Mouse (Mus musculus) erythroblast, adult 5-6 weeks (primary cell): ENCODE measurements around the gene Heatr3. TPM values are rescaled to one million over a fixed set of nuclear protein-coding genes. Genes with fewer than 3 reads are reported as not detected.

Experiments used
- ATAC-seq: replicated peaks from 2 replicates; pipeline ENCODE4 v1.8.0; 2016; ENCODE audit warnings: moderate number of reproducible peaks, mild to moderate bottlenecking, moderate TSS enrichment, inconsistent platforms; ENCODE audit not compliant: poor library complexity, low FRiP score, severe bottlenecking
- total RNA-seq, 2 experiments: library from RNA; stranded (forward) in 1 of 2; stranded (reverse) in 1 of 2; fragments of 150-400 nt in 1 of 2; fragments of 200-764, 138-1000 nt in 1 of 2; gene quantifications; 2 replicates each; pipeline versions ENCODE4 v1.2.3 to v1.2.4; 2015 to 2017; ENCODE audit warnings: low replicate concordance in 2 of 2

Gene Heatr3
- total RNA-seq (2015; ENCODE audit: low replicate concordance) (5.0 and 7.3 TPM in 2 replicates), total RNA-seq (2017; ENCODE audit: low replicate concordance) (4.3 and 12.0 TPM in 2 replicates)

- ATAC-seq, result peak; percentile 95
Observed at GRCm38 (mm10) chr8:88137748-88138484, at the start of gene Heatr3. TSS of gene Heatr3 (plus strand) at chr8:88137855.

- ATAC-seq, result no peak
Observed at GRCm38 (mm10) chr8:88088006-88088405, 49.6 kb upstream of the Heatr3 start.

GRCm38 (mm10) chr8:88091661-88092060 lies 46.0 kb upstream of the Heatr3 start:
- ATAC-seq, result no peak

- no peak for ATAC-seq
Observed at GRCm38 (mm10) chr8:88093367-88093766, 44.3 kb upstream of the Heatr3 start.

- ATAC-seq, result no peak
Observed at GRCm38 (mm10) chr8:88098856-88099255, 38.8 kb upstream of the Heatr3 start.

GRCm38 (mm10) chr8:88099526-88099925 lies 38.1 kb upstream of the Heatr3 start:
- ATAC-seq, result peak; percentile 88

- ATAC-seq, result no peak
Observed at GRCm38 (mm10) chr8:88109241-88109640, 28.4 kb upstream of the Heatr3 start.

- peak; percentile 98 for ATAC-seq
Observed at GRCm38 (mm10) chr8:88118456-88119036, 19.1 kb upstream of the Heatr3 start, which contains the start of gene Cnep1r1. TSS of gene Cnep1r1 (plus strand) at chr8:88118769.

- ATAC-seq, result peak; percentile 68
Observed at GRCm38 (mm10) chr8:88119076-88119475, 18.6 kb upstream of the Heatr3 start.

GRCm38 (mm10) chr8:88124850-88125249 lies 12.8 kb upstream of the Heatr3 start:
- ATAC-seq, result peak; percentile 69

GRCm38 (mm10) chr8:88129397-88129796 lies 8.3 kb upstream of the Heatr3 start:
- no peak for ATAC-seq

GRCm38 (mm10) chr8:88130754-88131317 lies 6.8 kb upstream of the Heatr3 start:
- ATAC-seq, result no peak

GRCm38 (mm10) chr8:88139256-88139655 lies 1.6 kb downstream of the Heatr3 start:
- no peak for ATAC-seq

GRCm38 (mm10) chr8:88141629-88142028 lies 4.0 kb downstream of the Heatr3 start:
- no peak for ATAC-seq

GRCm38 (mm10) chr8:88144041-88144440 lies 6.4 kb downstream of the Heatr3 start:
- ATAC-seq, result no peak

- no peak; the same call in 1 of the 2 replicates for ATAC-seq
Observed at GRCm38 (mm10) chr8:88150910-88151371, 13.3 kb downstream of the Heatr3 start.

GRCm38 (mm10) chr8:88160237-88160995 lies 22.8 kb downstream of the Heatr3 start:
- ATAC-seq, result no peak

- ATAC-seq, result peak; percentile 92
Observed at GRCm38 (mm10) chr8:88161439-88161838, 23.8 kb downstream of the Heatr3 start.

- no peak for ATAC-seq
Observed at GRCm38 (mm10) chr8:88175264-88175663, 37.6 kb downstream of the Heatr3 start.

- ATAC-seq, result no peak
Observed at GRCm38 (mm10) chr8:88177291-88177690, 39.6 kb downstream of the Heatr3 start.
